Mouse (Mus musculus): ENCODE results near the gene Ptpn13. TPM values are rescaled to one million over a fixed set of nuclear protein-coding genes. Genes with fewer than 3 reads are reported as not detected.

The Ptpn13 gene
- polyA plus RNA-seq, 1 experiment, result 15.9 TPM

GRCm38 (mm10) chr5:103463661-103464219 is 38.7 kb downstream of the Ptpn13 start:
- DNase-seq (ENCODE audit: low read depth), result peak; percentile 51
- TF ChIP-seq CTCF (IDR thresholded peaks at IDR 0.05; ENCODE audit: borderline replicate concordance, extremely low read depth, insufficient read depth, insufficient read length) (no peak), POLR2A (IDR thresholded peaks at IDR 0.05; ENCODE audit: borderline replicate concordance, extremely low read depth, insufficient read depth, insufficient read length, poor library complexity, severe bottlenecking) (no peak)

GRCm38 (mm10) chr5:103464329-103464728 is 39.3 kb downstream of the Ptpn13 start:
- TF ChIP-seq POLR2A (IDR thresholded peaks at IDR 0.05; ENCODE audit: borderline replicate concordance, extremely low read depth, insufficient read depth, insufficient read length, poor library complexity, severe bottlenecking) (no peak), CTCF (IDR thresholded peaks at IDR 0.05; ENCODE audit: borderline replicate concordance, extremely low read depth, insufficient read depth, insufficient read length) (no peak)

GRCm38 (mm10) chr5:103464771-103465170 is 39.8 kb downstream of the Ptpn13 start:
- DNase-seq (ENCODE audit: low read depth), result no peak
- TF ChIP-seq POLR2A (IDR thresholded peaks at IDR 0.05; ENCODE audit: borderline replicate concordance, extremely low read depth, insufficient read depth, insufficient read length, poor library complexity, severe bottlenecking) (no peak), CTCF (IDR thresholded peaks at IDR 0.05; ENCODE audit: borderline replicate concordance, extremely low read depth, insufficient read depth, insufficient read length) (no peak)

More at GRCm38 (mm10) chr5:103464329-103464728, 39.3 kb downstream of the Ptpn13 start:
- no peak for DNase-seq (ENCODE audit: low read depth)

DNA sequence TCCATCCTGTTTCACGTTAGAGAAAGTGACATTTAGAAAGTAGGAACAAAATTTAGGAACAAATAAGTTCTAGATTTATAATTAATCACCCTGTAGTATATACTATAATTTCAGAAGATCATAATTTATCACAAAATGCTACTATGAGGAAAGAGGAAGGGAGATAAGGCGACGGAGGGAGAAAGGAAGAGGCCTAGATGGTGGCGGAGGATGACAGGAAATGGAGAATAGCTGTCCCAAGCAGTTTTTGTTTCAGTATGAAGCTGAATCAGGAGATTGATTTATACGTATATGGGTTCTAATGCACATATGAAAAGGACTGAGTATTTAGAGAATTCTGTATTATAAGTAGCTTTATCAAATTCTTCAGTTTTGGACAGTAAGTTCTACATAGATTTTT is 47.7 kb downstream of the Ptpn13 start:
- no peak for TF ChIP-seq CTCF (IDR thresholded peaks at IDR 0.05; ENCODE audit: borderline replicate concordance, extremely low read depth, insufficient read depth, insufficient read length)
- TF ChIP-seq POLR2A (IDR thresholded peaks at IDR 0.05; ENCODE audit: borderline replicate concordance, extremely low read depth, insufficient read depth, insufficient read length, poor library complexity, severe bottlenecking), result no peak
- no peak for DNase-seq (ENCODE audit: low read depth)

DNA sequence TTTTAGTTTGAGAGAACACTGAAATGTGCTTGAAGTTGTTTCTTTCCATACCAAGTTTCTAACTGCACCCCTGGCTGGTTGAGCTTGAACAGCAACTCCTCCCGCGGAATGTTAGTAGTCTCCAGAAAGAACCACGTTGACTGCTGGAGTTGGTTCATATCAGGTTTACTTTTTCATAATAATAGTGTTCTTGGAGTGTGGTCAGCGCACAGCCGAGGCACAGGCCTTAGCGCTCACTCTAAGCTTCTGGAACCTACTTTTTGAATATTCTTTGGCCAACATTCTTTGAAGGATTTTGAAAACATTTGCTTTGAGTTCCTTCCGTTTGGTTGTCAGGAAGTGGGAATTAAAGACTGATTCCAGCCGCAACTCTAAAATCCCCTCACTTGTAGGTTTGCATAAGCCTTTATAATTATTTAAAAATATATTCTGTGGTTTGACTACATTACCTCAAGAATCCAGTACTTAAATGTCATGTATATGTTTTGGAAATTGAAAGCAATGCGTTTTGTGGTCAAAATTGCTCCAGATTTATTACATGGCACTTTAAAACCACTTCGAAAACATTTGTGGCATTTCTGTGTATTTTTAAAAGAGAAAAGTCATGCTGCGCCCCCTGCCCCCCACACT is 48.6 kb downstream of the Ptpn13 start:
- no peak for DNase-seq (ENCODE audit: low read depth)
- TF ChIP-seq CTCF (IDR thresholded peaks at IDR 0.05; ENCODE audit: borderline replicate concordance, extremely low read depth, insufficient read depth, insufficient read length), result no peak
- TF ChIP-seq POLR2A (IDR thresholded peaks at IDR 0.05; ENCODE audit: borderline replicate concordance, extremely low read depth, insufficient read depth, insufficient read length, poor library complexity, severe bottlenecking), result no peak

- TF ChIP-seq POLR2A (IDR thresholded peaks at IDR 0.05; ENCODE audit: borderline replicate concordance, extremely low read depth, insufficient read depth, insufficient read length, poor library complexity, severe bottlenecking), result no peak
- TF ChIP-seq CTCF (IDR thresholded peaks at IDR 0.05; ENCODE audit: borderline replicate concordance, extremely low read depth, insufficient read depth, insufficient read length), result no peak
- DNase-seq (ENCODE audit: low read depth), result no peak
These were observed 49.3 kb downstream of the Ptpn13 start for GRCm38 (mm10) chr5:103474259-103474658.

- DNase-seq (ENCODE audit: low read depth), result no peak
- TF ChIP-seq POLR2A (IDR thresholded peaks at IDR 0.05; ENCODE audit: borderline replicate concordance, extremely low read depth, insufficient read depth, insufficient read length, poor library complexity, severe bottlenecking), result no peak
- TF ChIP-seq CTCF (IDR thresholded peaks at IDR 0.05; ENCODE audit: borderline replicate concordance, extremely low read depth, insufficient read depth, insufficient read length), result no peak
These were observed 50.5 kb downstream of the Ptpn13 start for GRCm38 (mm10) chr5:103475503-103475902.

DNA sequence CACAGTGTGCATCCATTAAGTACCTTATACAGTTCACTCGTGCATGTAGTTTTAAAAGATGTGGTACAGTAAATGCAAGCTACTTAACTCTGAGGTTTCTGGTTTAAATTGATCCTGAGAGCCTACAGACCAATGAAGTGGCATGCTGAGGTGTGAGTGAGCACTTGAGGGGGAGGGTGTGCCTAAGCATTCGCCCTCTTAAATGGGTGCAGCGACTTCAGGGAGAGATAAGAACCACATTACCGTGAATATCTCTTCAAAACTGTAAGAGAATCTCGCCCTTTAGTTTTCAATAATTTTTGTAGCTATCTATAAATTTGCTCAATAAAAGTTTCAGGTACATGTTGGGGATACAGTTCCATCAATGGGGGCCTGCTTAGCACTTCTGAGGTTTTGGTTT is 54.5 kb downstream of the Ptpn13 start:
- TF ChIP-seq CTCF (IDR thresholded peaks at IDR 0.05; ENCODE audit: borderline replicate concordance, extremely low read depth, insufficient read depth, insufficient read length) (no peak), POLR2A (IDR thresholded peaks at IDR 0.05; ENCODE audit: borderline replicate concordance, extremely low read depth, insufficient read depth, insufficient read length, poor library complexity, severe bottlenecking) (no peak)
- no peak for DNase-seq (ENCODE audit: low read depth)

DNA sequence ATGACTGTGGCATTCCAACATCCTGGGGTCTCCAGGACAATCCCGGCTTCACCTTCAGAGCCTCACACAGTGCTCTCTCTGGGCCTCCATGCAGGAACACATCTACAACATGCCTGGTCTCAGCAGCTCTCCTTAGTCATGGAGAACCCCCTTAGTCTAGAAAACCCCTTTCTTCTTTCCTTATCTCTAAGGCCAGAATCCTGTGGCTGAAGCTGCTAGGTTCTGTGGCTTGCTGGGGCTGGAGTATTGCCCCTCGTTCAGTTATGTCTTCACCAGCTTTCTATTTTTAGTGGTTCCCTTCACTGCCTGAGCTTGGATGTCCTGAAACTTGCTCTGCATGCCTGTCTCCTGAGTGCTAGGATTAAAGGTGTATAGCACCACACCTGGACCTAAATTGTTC is 56.2 kb downstream of the Ptpn13 start:
- no peak for DNase-seq (ENCODE audit: low read depth)
- TF ChIP-seq POLR2A (IDR thresholded peaks at IDR 0.05; ENCODE audit: borderline replicate concordance, extremely low read depth, insufficient read depth, insufficient read length, poor library complexity, severe bottlenecking) (no peak), CTCF (IDR thresholded peaks at IDR 0.05; ENCODE audit: borderline replicate concordance, extremely low read depth, insufficient read depth, insufficient read length) (no peak)

GRCm38 (mm10) chr5:103487001-103487400 is 62.0 kb downstream of the Ptpn13 start:
- TF ChIP-seq CTCF (IDR thresholded peaks at IDR 0.05; ENCODE audit: borderline replicate concordance, extremely low read depth, insufficient read depth, insufficient read length), result no peak
- no peak for TF ChIP-seq POLR2A (IDR thresholded peaks at IDR 0.05; ENCODE audit: borderline replicate concordance, extremely low read depth, insufficient read depth, insufficient read length, poor library complexity, severe bottlenecking)

GRCm38 (mm10) chr5:103490964-103491363 is 66.0 kb downstream of the Ptpn13 start:
- TF ChIP-seq POLR2A (IDR thresholded peaks at IDR 0.05; ENCODE audit: borderline replicate concordance, extremely low read depth, insufficient read depth, insufficient read length, poor library complexity, severe bottlenecking) (no peak), CTCF (IDR thresholded peaks at IDR 0.05; ENCODE audit: borderline replicate concordance, extremely low read depth, insufficient read depth, insufficient read length) (no peak)
- no peak for DNase-seq (ENCODE audit: low read depth)

More at GRCm38 (mm10) chr5:103487001-103487400, 62.0 kb downstream of the Ptpn13 start:
- no peak for DNase-seq (ENCODE audit: low read depth)

DNA sequence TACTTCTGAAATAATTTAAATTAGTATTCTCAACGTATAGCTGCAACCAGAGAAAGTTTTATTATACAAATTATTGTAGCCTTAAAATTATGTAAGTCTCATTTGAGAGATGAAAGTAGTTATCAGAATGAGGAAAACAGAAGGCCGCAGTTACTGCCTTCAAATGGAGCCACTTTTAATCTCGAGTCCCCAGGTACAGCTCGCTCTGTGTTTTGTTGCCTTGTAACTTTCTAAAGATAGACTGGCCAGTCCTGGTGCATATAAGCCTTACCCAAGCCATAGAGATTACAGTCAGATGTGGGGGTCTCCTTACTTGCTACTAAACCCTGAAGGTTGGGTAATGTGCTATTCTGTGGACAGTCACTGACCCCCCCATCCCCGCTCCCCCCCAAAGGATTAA is 66.8 kb downstream of the Ptpn13 start:
- no peak for DNase-seq (ENCODE audit: low read depth)
- no peak for TF ChIP-seq POLR2A (IDR thresholded peaks at IDR 0.05; ENCODE audit: borderline replicate concordance, extremely low read depth, insufficient read depth, insufficient read length, poor library complexity, severe bottlenecking)
- TF ChIP-seq CTCF (IDR thresholded peaks at IDR 0.05; ENCODE audit: borderline replicate concordance, extremely low read depth, insufficient read depth, insufficient read length), result no peak

All from brain, embryonic 14.5 days (tissue).